11 mouse cellular contexts compared by ENCODE assay signal in genomic region chr13:4772324-4772723, GRCm38 (mm10).
DNase-seq lines count a peak whose midpoint lies in the region; TF ChIP-seq lines count a peak whose summit lies in the region.
"Had no signal": no experiment of that assay in that cellular context is flagged by ENCODE, and none has a peak within 500 bp of the region (broad histone marks: within the 10 kb centered on the region; RNA-seq: fewer than 3 reads in every experiment).

No protein-coding gene starts in this region.

- H3K27ac ChIP-seq in bone marrow macrophage, adult 2 months (ENCODE audit: insufficient read depth, low read depth, low read length) = peak overlapping the region; percentile 73
- H3K27ac ChIP-seq: liver, embryonic 14.5 days had no signal

- no peak overlapping the region for H3K4me3 ChIP-seq in bone marrow macrophage, adult 2 months (ENCODE audit: insufficient read depth, low read length)

- intact Hi-C loops in heart, postnatal 10 days (cut with DNase I) = loop anchor here (5.0 to 10.0 kb wide), 3 partner anchors 575 to 1482 kb away; no protein-coding TSS in a partner anchor

- H3K4me1 ChIP-seq in bone marrow macrophage, adult 2 months (ENCODE audit: control insufficient read depth, insufficient read depth, low read length) = peaks cover 12% of the 10 kb centered on the region

- no peak for TF ChIP-seq POLR2A in bone marrow macrophage, adult 2 months (IDR thresholded peaks at IDR 0.05; ENCODE audit: borderline replicate concordance, low read depth, low read length)

- DNase-seq in gastrocnemius, adult 8-10 months (ENCODE audit: low spot score in 2 of 2) = peak; percentile 34 to 37
- DNase-seq in gastrocnemius, postnatal 10 days = no peak
- DNase-seq in 3134 (ENCODE audit: extremely low read depth, insufficient read length, low spot score) = peak; percentile 20
- DNase-seq in heart, postnatal 10 days = peak; percentile 39 to 47
- no peak for DNase-seq in cerebellum, adult 18-20 months
- DNase-seq in right cerebral cortex, postnatal 14 days = no peak
- no peak for DNase-seq in frontal cortex, postnatal 25 days (ENCODE audit: low spot score in 2 of 2)
- DNase-seq: kidney, postnatal 25 days; thymus, postnatal 4 days had no signal

- TF ChIP-seq CTCF in bone marrow macrophage, adult 2 months (IDR thresholded peaks at IDR 0.05; ENCODE audit: low read depth, low read length) = no peak

Comparison
In these comparisons a context has a peak if more than half of its experiments do, and no peak if none do; other contexts are left out.
1. DNase-seq: peak in gastrocnemius, adult 8-10 months (2 of 2), 3134 (single experiment) and heart, postnatal 10 days (2 of 2); none in gastrocnemius, postnatal 10 days (single experiment), cerebellum, adult 18-20 months (0 of 2), right cerebral cortex, postnatal 14 days (single experiment) and frontal cortex, postnatal 25 days (0 of 2).